Mouse (Mus musculus) ES-Bruce4 (cell line): ENCODE measurements around the gene Lrrfip2.

ENCODE experiments used
- CTCF ChIP-seq: IDR thresholded peaks from one replicate; pipeline ENCODE4 v1.8.1; 2011; ENCODE audit warnings: low read depth, low read length
- EP300 ChIP-seq: IDR thresholded peaks from 2 replicates; pipeline ENCODE4 v1.6.1; 2011; ENCODE audit warnings: low read depth, low read length; ENCODE audit not compliant: insufficient read depth
- POLR2A ChIP-seq: IDR thresholded peaks from one replicate; pipeline ENCODE4 v1.8.1; 2011; ENCODE audit warnings: low read length; ENCODE audit not compliant: insufficient read depth

GRCm38 (mm10) chr9:111070546-111070961, 46.8 kb upstream of the Lrrfip2 start:
- TF ChIP-seq CTCF (peak; percentile 79), EP300 (no peak), POLR2A (no peak)
